Mouse (Mus musculus): ENCODE measurements around the gene Lamc1.

The Lamc1 gene

DNA sequence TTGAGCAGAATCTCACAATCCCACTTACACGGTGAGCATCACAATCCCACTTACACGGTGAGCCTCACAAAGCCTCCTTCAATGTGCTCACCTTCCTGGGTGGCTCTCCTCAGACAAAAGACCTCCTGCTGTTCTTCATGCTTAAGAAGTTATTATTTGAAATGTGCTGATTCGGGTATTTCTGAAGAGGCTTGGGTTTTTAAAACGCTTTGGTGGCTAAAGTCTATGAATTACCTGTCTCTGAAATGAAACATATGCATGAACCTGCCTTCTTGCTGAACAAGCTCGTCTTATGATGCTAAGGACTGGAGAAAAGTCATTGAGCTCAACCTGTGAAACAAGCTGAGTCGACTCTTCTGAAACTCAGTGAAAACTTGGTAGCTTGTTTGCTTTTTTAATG, 36.6 kb downstream of the Lamc1 start:
- DNase-seq, result no peak

DNA sequence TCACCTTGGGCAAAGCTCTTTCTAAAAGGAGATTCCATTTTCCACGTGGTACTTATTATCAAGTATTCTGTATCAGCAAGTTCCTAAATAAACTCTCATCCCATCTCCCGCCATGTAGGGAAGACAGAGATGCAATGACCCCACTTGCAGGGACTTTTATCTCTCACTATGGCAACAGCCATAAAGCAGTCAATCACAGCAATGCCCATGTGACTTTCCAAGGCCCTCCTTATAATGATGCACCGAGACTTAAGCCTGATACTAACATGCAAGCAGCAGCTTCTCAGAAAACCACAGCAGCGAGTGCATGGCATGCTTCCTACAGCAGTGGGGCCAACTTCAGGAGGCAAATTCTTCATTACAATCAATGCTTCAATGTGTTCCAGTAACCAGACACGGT, 39.7 kb downstream of the Lamc1 start:
- no peak for DNase-seq

DNA sequence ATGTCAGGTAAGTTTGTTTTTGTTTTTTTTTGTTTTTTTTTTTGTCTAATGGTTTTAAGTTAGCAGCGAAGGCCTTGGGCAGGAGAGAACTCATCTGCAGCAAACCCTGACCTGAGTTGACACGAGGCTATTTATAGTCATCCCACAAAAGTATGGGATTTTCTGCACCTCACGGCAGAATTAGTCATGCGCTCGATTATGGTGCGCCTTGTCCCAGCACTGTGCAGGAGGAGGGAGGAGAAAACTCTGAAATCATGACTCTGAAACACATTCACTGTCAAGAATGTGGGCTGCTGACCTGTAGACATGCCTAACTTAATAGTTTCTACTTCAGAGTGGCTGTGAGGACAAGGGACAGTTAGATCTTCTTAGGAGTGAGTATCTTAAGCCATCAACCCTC, 40.4 kb downstream of the Lamc1 start:
- no peak for DNase-seq

DNA sequence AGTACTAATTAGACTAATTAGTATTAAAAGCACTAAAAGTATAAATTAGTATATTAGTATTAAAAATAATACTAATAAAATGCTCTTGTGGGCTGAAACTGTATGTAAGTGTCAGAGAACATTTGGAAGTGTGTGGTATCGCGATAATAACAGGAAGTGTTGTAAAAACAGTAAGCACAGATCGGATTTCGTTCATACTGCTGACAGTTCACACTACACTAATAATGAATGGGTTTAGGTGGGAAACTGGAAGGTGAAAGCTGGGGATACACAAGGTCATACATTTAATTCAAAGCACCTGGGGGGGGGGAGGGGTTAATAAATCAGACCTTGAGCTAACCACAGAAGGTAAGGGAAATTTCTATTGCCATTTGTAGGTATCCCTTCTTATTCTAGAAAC, 41.2 kb downstream of the Lamc1 start:
- DNase-seq, result no peak

DNA sequence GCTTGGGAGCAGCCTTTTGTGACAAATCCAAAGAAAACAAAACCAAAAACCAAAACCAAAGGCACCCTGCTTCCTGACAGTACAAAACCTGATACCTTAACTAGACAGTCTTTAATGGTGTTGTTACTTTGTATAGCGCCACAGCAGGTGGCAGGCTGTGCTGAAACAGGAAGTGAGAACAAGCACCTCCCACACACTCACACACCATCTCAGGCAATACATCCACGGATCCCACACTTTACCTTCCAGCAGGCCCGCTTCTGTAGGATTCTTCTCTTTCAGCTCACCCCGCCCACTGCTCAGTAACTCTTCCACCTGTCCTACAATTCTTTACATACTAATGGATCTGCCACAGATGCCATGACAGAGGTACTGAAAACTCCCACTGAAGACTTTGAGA, 44.6 kb downstream of the Lamc1 start:
- no peak for DNase-seq

DNA sequence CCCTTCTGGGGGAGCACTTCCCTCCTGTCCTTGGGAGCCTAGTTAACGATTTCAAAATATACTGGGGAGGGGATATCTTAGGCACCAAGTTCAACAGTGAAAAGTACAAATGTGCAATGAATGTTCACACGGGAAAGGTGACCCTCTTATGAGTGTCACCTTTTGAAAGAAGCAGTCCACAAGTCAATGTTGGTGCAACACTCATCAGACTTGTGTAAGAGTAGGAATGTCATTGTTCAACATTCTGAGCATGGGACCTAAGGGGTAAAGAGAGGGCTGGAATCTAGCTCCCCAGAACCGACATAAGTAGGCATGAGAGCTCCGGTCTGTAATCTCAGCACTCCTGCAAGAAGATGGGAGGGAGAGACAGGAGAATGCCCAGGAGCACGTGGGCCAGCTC, 45.1 kb downstream of the Lamc1 start:
- DNase-seq, result no peak

DNA sequence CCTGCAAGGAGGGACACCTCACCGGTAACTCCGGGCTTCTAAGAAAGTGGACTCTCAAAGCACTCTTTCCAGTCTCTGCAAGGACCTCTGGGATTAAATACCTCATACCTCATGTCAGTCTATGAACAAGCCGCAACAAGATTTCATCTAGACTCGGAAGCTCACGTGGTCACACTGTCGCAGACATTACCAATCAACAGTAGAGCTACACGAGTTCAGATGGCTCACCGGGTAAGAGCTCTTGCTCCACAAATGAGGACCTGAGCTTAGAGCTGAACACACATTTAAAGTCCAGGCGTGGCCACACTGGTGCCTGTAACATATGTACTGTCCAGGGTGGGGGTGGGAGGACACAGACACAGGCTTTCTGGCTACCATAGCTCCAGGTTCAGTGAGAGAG, 46.4 kb downstream of the Lamc1 start:
- DNase-seq, result no peak

DNA sequence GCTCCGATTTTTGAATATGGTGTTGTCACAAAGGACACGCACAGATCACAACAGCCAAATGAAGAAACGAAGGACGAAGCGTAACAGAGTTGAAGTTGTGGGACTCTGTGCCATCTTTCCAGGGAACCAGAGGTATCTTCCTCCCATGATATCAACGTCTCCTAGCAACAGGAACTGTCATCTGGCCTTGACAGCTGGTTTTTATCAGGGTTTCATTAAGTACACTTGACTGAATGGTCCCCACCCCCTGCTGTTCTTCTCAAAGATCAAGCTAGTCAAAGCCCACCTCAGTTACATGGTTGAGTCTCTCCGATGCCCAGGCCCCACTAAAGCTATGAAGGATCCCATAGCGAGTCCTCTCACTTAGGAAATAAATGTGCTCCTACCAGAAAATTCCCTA, 47.4 kb downstream of the Lamc1 start:
- DNase-seq, result no peak

DNA sequence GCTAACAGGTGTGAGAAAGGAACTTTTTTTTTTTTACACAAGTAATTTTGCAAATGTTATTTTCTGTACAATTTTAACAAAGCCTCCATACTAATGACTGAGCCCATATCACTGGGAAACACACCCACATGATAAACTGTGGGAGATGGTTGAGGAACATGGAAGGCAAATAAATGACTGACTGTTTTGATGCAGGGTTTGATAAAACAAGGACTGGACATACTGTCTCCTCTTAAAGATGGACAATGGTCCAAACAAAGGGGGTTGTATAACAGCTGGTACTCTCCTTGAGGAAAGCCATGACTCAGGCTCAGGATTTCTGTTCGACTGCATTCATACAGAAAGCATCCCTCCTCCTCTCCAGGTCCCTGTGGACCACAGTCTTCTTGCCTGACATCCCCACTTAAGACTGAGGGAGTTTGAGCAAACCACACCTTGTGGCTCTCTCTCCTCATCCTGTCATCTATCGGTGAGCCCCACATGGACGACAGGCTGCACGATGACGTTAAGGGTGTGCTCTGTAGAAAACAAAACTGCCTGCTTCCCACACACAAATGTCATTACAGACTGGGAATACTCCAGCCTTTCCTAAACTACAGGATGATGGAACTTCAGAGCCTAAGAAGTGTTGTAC, 50.1 kb downstream of the Lamc1 start:
- DNase-seq, result no peak

DNA sequence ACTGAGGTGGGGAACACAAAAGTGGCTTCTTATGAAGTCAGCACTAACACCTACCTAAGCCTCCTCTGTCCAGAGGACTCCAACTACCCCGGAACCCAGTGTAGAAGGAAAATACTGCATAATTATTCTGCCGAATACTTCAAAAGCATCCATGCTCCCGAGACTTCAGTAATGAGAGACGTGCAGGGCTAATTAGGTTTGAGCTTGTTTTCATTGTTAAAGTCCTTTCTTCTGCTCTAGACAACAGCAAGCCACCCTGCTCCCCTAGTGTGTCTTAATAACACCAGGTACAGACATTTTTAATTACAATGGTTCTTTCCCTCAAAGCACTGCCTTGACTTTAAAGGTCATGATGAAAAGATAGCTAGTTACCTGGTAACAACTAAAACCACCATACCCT, 51.1 kb downstream of the Lamc1 start:
- no peak for DNase-seq

DNA sequence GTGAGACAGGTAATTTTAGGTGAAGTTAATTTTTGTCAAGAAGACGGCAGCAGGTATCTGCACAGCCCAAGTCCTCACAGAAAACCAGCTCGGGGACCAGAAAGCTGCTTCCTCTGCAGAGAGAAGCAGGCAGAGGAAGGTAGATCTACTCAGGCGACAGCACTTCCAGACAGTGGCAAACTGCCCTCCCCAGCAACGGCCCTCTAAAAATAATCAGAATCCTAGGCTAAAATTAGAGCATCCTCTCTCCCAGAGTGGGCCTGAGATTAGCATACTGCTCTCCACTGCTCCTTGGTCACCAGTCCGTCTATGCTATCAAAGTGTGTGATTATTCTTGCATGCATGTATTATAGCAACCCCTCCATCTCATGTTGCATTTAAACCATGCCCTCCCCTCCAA, 52.2 kb downstream of the Lamc1 start:
- DNase-seq, result peak; percentile 47 to 60

DNA sequence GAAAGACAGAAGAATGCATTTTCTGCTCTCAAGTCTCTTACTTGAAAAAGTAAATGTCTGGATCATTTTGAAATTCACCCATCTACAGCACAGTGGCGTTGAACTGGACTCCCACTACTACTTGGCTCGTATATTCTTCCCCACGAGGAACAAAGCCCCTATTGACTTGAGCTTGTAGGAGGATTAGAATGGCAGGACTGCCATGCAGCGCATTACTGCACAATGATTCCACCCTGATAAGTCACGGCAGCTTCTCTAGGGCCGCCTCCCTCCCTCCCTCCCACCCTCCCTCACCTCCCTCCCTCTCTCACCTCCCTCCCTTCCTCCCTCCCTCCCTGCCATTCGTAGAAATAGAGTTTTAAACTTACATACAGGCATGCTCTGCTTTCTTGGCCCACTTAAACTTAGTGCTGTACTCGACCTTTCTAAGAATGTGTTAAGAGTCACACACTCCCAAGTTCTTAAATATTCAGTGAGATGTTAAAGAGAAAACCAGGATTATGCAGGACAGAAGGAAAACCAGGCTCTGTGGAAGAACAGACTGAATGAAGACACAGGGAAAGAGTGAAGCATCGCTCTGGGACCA, 54.5 kb downstream of the Lamc1 start:
- DNase-seq, result no peak

DNA sequence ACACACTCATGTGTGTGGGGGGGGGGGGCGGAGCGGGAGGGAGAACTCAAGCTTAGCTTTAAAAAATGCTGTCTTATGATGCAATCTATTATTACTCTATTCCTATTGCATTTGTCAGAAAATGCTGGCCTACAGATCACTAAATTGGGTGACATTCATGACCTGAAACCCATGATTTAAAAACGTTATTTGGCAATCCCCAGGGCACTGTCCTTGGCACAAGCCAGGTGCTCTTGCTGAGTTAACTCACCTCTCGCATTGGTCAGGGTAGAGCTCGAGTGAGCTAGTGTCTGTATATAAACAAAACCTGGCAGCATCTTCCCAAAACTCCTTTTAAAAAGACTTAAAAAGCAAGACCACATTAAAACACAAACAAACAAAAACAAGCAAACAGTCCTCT, 57.1 kb downstream of the Lamc1 start:
- no peak for DNase-seq

DNA sequence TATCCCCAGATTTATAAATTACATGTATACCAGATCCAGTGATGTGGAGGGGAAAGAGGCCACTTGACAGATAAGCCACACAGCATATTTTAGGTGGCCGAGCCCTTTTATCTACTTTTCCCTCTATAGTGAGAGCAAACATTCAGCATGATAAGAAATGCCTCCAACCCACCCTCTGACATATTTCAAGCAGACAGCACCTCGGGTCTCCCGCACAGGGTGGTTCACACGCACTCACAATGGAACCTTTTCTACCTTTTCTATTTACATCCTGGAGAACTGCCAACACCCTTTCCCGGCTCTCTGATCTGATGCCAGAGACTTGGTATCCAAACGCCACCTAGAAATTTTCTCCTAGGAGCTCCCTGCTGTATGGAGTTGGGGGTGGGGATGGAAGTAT, 58.0 kb downstream of the Lamc1 start:
- peak; percentile 42 to 47 for DNase-seq

DNA sequence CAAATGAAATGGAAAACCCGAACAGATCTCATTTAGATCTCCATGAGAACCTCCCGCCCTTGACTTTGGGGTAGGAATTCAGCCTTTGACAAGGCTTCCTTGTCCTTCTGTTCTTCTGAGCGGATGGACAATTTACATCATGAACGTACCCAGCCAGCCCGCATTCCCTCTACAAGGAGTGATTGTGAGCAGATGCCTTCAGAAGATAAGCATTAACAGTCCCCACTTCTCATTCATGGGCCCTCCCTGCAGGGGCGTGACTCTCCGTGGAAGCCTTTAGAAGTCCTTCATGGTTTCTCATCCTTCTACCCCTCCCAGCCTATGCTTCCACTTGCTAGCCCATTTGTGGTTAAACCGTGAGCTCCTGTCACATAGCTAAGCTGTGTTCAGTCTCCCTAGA, 58.9 kb downstream of the Lamc1 start:
- DNase-seq, result no peak

DNA sequence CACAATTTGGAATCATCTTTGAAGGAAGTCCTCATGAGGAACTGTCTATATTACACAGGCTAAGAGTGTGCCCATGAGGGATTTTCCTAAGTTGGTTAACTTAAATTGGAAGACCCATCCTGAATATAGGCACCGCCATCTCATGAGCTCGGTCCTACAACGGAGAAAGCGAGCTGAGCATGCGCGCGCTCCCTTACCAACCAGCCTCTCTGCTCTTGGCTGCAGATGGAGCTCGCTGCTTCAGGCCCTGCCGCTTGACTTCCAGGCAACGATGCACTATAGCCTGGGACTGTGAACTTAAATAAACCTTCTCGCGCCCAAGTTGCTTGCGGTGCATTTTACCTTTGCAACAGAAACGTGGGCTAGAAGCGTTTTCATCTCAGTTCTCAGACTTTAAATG, 61.8 kb downstream of the Lamc1 start:
- DNase-seq, result no peak

DNA sequence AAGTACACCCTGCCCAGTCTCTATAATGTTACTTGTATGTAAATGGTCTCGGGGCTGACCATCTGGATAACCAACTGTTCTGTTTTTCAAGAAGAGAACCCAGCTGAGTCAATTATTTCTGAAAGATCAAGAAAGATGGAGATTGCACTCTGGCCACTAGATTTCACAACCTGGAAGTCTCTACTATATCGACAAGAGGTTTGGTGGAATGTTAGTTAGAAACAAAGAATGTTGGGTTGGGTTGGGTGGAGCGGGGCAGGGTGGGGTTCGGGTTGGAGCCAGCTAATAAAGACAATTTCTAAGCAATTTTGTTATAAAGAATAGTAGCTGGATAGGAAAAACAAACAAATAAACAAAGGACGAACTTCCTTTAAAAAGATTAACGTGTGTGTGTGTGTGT, 62.9 kb downstream of the Lamc1 start:
- DNase-seq, result no peak

DNA sequence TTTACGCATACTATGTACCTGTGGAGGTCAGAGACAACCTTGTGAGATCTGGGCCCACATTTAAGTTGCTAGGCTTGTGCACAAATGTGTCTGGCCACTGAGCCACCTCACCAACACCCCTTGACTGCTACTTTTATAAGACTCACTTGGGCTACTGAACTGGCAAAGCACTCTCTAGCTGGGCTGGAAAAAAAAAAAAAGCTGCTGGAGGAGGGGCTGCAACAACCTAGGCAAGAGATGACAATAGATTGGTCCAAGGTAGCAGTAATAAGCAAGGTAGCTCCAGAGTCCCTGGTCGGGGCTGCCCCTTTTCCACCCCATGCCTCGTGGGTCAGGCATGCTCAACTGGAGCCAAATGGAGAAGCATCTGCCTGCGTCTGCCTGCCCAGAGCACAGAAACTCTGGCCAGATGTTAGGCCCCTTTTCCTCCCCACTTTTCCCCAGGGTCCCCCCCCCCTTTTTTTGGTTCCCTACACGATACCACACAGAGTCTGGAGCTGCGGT, 63.7 kb downstream of the Lamc1 start:
- DNase-seq, result no peak

DNA sequence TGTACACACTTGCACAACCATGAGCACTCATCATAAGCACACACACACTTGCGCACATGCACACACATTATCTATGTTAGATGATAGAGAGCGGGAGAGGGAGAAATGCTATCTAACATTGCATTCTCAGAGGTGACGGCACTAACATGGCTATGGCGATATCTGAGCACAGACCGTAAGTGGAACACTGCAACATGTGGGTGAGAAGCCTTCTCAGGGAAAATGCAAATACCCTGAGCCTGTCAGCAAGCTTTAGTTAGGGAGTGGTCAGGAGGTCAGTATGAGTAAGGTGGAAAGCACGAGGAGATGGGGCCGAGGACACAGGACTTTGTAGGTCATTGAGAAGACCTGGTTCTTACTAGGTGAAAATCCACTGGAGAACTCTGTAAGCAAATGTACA, 64.3 kb downstream of the Lamc1 start:
- no peak for DNase-seq

DNA sequence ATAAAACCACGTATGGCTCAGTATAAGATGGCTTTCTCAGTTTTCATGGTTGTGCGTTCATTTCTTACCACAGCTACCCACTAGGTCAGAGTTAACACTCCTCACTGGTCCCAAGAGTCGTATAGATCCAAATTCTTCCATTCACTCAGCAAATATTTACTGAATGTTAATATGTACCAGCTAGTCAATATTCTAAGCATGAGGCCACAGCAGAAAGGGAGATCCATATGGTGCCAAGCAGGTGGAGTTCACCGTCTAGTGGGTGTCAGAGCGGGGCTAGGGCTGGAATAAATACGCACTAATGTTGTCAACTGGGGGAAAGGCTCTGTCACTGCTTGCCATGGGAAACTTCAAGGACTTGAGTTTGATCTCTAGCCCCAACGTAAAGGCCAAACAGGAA, 64.9 kb downstream of the Lamc1 start:
- no peak for DNase-seq

DNA sequence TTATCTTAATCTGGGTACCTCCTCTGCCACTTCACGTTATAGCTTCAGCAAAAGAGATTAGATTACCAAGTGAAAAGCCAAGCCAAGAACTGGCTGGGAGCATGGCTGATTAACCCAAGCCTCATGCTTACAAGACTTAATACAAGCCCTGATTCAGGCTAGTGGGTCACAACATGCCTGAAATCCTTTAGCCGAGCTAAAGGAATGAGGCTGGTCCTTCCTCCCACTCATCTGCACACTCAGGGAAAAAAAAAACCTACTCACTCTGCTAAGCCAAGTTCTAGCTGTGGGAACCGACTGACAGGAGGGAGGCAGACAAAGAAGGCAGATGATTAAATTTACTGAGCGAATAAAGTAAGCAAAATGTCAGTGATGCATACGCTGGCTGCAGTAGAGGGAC, 65.7 kb downstream of the Lamc1 start:
- no peak for DNase-seq

DNA sequence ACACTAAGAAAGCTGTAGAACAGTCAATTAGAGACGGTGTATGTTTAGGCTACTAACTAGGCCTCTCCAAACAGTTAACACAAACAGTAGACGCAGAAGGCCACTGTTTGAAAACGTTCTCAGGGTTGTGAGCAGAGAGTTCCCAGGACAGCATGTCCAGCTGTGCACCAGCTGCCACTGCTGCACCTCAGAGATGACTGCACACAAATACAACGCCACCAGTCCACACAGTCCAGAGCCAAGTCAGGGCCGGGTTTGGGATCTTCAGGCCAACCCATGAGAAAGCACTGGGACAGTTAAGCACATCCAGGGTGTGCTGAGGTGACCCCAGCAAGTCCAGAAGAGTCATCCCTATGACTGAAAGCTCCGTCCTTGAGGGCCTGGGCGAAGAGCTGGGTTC, 67.0 kb downstream of the Lamc1 start:
- no peak for DNase-seq

DNA sequence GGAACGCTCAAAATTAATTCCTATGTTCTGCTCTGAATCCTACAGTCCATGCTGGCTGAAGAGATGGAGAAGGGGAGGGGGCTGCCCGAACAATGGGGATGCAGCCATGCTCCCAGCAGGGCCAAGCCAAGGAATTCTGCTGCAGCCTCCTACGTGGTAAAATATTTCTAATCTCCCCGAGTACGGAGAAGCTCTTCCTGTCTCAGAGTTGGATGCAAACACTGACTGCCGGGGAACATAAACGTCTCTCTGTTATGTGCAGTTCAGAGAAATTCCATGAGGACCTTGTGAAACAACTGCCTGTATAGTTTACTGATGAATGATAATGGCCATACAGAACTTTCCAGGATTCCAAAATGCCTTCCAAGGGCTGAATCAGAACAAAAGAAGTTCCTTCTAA, 67.5 kb downstream of the Lamc1 start:
- no peak for DNase-seq

DNA sequence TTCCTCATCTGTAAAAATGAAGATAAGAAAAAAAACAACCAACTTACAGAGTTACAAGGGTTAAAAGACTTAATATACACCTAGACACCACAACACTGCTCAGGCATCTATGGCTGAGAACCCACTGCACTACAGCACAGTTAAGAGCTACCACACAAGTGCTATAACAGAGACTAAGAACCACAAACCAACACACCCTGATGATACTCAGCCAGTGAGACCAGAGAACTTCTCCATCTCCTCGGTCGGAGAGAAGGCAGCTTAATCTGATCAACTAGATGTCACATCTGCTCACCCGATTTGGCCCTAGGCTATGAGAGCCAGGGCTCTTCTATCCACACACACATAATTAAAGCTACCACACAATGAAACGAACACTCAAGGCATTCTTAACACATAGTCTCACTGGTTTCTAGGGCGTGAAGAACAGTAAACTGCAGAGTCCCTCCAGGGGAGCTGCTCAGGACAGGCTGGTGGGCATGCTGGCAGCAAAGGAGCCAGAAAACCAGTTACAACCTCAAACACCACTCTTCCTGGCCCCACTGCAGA, 72.8 kb downstream of the Lamc1 start:
- no peak for DNase-seq
